Mouse (Mus musculus) CH12.LX (cell line): ENCODE data around the gene Sdhaf1. TPM values are rescaled to one million over a fixed set of nuclear protein-coding genes. Genes with fewer than 3 reads are reported as not detected.

Experiments
- DNase-seq: peaks from one replicate; pipeline ENCODE4 v3.0.0-alpha.2; 2013; ENCODE audit errors: extremely low read depth
- H3K27ac ChIP-seq: 2 replicates; pipeline ENCODE4 v1.5.1; 2012; ENCODE audit warnings: low read depth, mild to moderate bottlenecking, control low read depth, moderate library complexity; ENCODE audit not compliant: insufficient read depth
- H3K27me3 ChIP-seq: replicated peaks from 2 replicates; pipeline ENCODE3; 2012; ENCODE audit warnings: inconsistent platforms
- H3K36me3 ChIP-seq, 2 experiments: replicated peaks in 1 of 2; 2 replicates each; pipeline versions ENCODE3 to v1.6.1; 2012; ENCODE audit warnings: inconsistent platforms in 1 of 2, low read length in 1 of 2, mild to moderate bottlenecking in 1 of 2, mixed read lengths in 1 of 2, moderate library complexity in 1 of 2; ENCODE audit not compliant: control insufficient read depth in 1 of 2, insufficient read depth in 1 of 2
- H3K4me1 ChIP-seq, 2 experiments: 2 replicates each; pipeline ENCODE4 v1.6.1; 2012; ENCODE audit warnings: inconsistent platforms in 1 of 2, moderate library complexity in 1 of 2; ENCODE audit not compliant: insufficient read depth in 2 of 2, control insufficient read depth in 1 of 2
- H3K4me2 ChIP-seq: 2 replicates; pipeline ENCODE4 v1.6.1; 2012; ENCODE audit warnings: low read depth, mild to moderate bottlenecking, control low read depth; ENCODE audit not compliant: poor library complexity, insufficient read depth, severe bottlenecking
- H3K4me3 ChIP-seq, 3 experiments: fragments of 150-350 bp in 1 of 3; sonication (generic) in 1 of 3; replicated peaks in 1 of 3; 2 replicates each; pipeline versions ENCODE3 to v1.5.1; 2011 to 2012; ENCODE audit warnings: low read depth in 2 of 3, low read length in 2 of 3, mild to moderate bottlenecking in 2 of 3, moderate library complexity in 2 of 3, control low read depth in 1 of 3, improper control_type of control experiment in 1 of 3, inconsistent platforms in 1 of 3, mixed read lengths in 1 of 3; ENCODE audit not compliant: poor library complexity in 1 of 3
- H3K79me2 ChIP-seq: replicated peaks from 2 replicates; pipeline ENCODE4 v1.6.1; 2012; ENCODE audit warnings: mild to moderate bottlenecking, moderate library complexity; ENCODE audit not compliant: control insufficient read depth, poor library complexity, insufficient read depth, severe bottlenecking; ENCODE audit errors: extremely low read depth
- H3K9ac ChIP-seq: 2 replicates; pipeline ENCODE4 v1.6.1; 2012; ENCODE audit warnings: low read depth, mild to moderate bottlenecking, control low read depth, moderate library complexity; ENCODE audit not compliant: insufficient read depth
- H3K9me3 ChIP-seq: replicated peaks from 2 replicates; pipeline ENCODE3; 2012; ENCODE audit warnings: low read length, inconsistent platforms, mixed read lengths
- BHLHE40 ChIP-seq: IDR thresholded peaks from 2 replicates; pipeline ENCODE4 v1.6.1; 2011; ENCODE audit warnings: mild to moderate bottlenecking, low read depth, low read length, improper control_type of control experiment
- CHD1 ChIP-seq: IDR thresholded peaks from 2 replicates; pipeline ENCODE4 v1.6.1; 2012; ENCODE audit warnings: low read depth, low read length, improper control_type of control experiment, inconsistent platforms
- CHD2 ChIP-seq: IDR thresholded peaks from 2 replicates; pipeline ENCODE4 v1.6.1; 2011; ENCODE audit warnings: low read length, improper control_type of control experiment
- GABPA ChIP-seq: IDR thresholded peaks from 2 replicates; pipeline ENCODE4 v1.6.1; 2012; ENCODE audit warnings: low read depth, low read length, improper control_type of control experiment, inconsistent platforms; ENCODE audit not compliant: insufficient replicate concordance
- KAT2A ChIP-seq: IDR thresholded peaks from 2 replicates; pipeline ENCODE4 v1.6.1; 2012; ENCODE audit warnings: low read length, improper control_type of control experiment, inconsistent platforms; ENCODE audit not compliant: insufficient replicate concordance
- MEF2A ChIP-seq: IDR thresholded peaks from 2 replicates; pipeline ENCODE4 v1.6.1; 2014; ENCODE audit warnings: low read depth, mild to moderate bottlenecking, inconsistent platforms, low read length, improper control_type of control experiment, borderline replicate concordance
- SIN3A ChIP-seq: IDR thresholded peaks from 2 replicates; pipeline ENCODE4 v1.6.1; 2012; ENCODE audit warnings: low read length, improper control_type of control experiment, inconsistent platforms
- SMC3 ChIP-seq: IDR thresholded peaks from 2 replicates; pipeline ENCODE4 v1.6.1; 2011; ENCODE audit warnings: low read depth, low read length, improper control_type of control experiment
- UBTF ChIP-seq: IDR thresholded peaks from 2 replicates; pipeline ENCODE4 v1.6.1; 2012; ENCODE audit warnings: low read depth, mild to moderate bottlenecking, inconsistent platforms, low read length, improper control_type of control experiment, moderate library complexity
- USF1 ChIP-seq: IDR thresholded peaks from 2 replicates; pipeline ENCODE4 v1.6.1; 2014; ENCODE audit warnings: low read depth, mild to moderate bottlenecking, inconsistent platforms, low read length, improper control_type of control experiment
- USF2 ChIP-seq: conservative IDR thresholded peaks from 2 replicates; pipeline ENCODE4 v1.6.1; 2011; ENCODE audit warnings: low read depth, low read length, improper control_type of control experiment
- ZNF384 ChIP-seq: IDR thresholded peaks from 2 replicates; pipeline ENCODE4 v1.6.1; 2012; ENCODE audit warnings: low read depth, low read length, improper control_type of control experiment, inconsistent platforms
- dilution Hi-C: fragments of 300-500 bp; cut with MboI; formaldehyde crosslinking; loops from 2 replicates; pipeline ENCODE4 v1.14.3; 2020; ENCODE audit warnings: low sequenced_read_pairs; ENCODE audit not compliant: extremely low pct_unique_long_range_greater_than_20kb, extremely low pct_ligation_motif_present
- in situ Hi-C: fragments of 300-500 bp; cut with MboI; formaldehyde crosslinking; loops from 3 replicates; pipeline ENCODE4 v1.14.3; 2019; ENCODE audit warnings: low sequenced_read_pairs, low pct_ligation_motif_present, low pct_unique_long_range_greater_than_20kb, mixed read lengths
- polyA plus RNA-seq: library from polyadenylated mRNA; unstranded; fragments of >175 nt; gene quantifications from 2 replicates; pipeline ENCODE4 v1.2.1, GENCODE M21; 2012; ENCODE audit warnings: low read depth; ENCODE audit not compliant: insufficient read length
- total RNA-seq, 2 experiments: library from RNA; depleted of rRNA; stranded (reverse); fragments of 300-350 nt in 1 of 2; fragments of >200 nt in 1 of 2; gene quantifications; 2 replicates each; pipeline ENCODE4 v1.2.3; 2012 to 2014

Sdhaf1 gene
- total and polyA plus RNA-seq, 3 experiments = 8.8 to 18.5 (median 12.8) TPM

DNA sequence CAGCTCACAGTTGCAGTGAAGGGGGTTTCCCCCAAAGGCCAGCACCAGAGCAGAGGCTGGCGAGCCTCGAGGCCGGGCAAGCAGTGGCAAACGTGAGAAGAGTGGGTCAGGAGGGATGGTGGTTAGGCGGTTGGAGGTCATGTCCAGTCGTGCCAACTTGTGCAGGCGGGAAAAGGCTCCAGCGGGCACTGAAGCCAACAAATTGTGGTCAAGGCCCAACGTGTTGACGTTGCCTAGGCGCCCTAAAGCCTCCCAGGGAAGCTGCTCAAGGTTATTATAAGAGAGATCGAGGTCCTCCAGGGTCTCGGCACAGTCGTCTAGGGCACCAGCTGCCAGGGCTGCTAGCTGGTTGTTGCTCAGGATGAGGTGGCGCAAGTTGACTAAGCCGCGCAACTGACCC lies 36.3 kb upstream of the Sdhaf1 start:
- no peaks in the 10 kb centered on the region for H3K36me3 ChIP-seq
- dilution Hi-C loops = no loop called here
- H3K27ac ChIP-seq = no peak overlapping the region
- H3K79me2 ChIP-seq = no peaks in the 10 kb centered on the region
- H3K27me3 ChIP-seq = peaks cover 98% of the 10 kb centered on the region
- TF ChIP-seq GABPA = no peak
- no peak for TF ChIP-seq SIN3A
- TF ChIP-seq BHLHE40 = peak; percentile 46; the same call in 1 of the 2 replicates
- no peak for TF ChIP-seq MEF2A
- no peak for TF ChIP-seq CHD2
- in situ Hi-C loops = loop anchor here (5.0 kb wide), 1 partner anchor 77 kb away; no protein-coding TSS in a partner anchor
- no peak for DNase-seq
- H3K9ac ChIP-seq = no peak overlapping the region
- no peak overlapping the region for H3K4me3 ChIP-seq
- H3K9me3 ChIP-seq = peaks cover 10% of the 10 kb centered on the region
- 0 out of 2 replicates have a peak overlapping the region, but pooled peaks have one; percentile 58 for H3K4me2 ChIP-seq
- peaks cover 6 to 13% of the 10 kb centered on the region in 2 experiments for H3K4me1 ChIP-seq

DNA sequence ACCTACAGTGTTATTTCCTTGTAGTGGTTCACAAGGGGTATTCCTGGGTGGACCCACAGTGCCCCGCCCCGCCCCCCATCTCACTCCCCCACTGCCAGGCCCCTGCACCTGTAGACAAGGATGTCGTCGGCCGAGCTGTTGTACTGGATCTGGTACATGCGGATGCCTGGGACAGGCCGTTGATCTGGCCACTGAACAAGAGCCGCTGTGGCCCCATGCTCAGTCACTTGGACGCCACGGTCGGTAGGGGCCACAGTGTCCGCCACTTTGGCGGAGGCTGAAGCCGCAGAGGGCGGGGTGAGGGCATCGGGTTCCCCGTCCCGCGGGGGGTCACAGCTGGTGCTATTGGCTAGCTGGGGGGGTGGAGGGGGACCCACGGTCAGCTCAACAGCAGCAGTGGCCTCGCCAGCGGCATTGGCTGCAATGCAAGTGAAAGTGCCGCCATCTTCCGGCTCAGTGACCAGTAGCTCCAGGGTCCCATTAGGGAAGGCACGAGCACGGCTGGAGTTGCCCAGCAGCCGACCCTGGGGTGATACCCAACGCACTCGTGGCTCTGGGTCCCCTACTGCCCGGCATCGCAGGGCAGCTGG lies 35.7 kb upstream of the Sdhaf1 start:
- H3K27me3 ChIP-seq = peaks cover 98% of the 10 kb centered on the region
- dilution Hi-C loops = no loop called here
- TF ChIP-seq CHD1 (no peak), BHLHE40 (no peak), KAT2A (no peak), SMC3 (no peak), UBTF (no peak), CHD2 (no peak), ZNF384 (no peak), USF2 (no peak), USF1 (no peak), MEF2A (no peak)
- TF ChIP-seq, all 38 proteins: peak for 0
- Histone ChIP-seq H3K4me2 (peak overlapping the region; percentile 58; the same call in 1 of the 2 replicates), H3K79me2 (no peaks in the 10 kb centered on the region), H3K4me3 (peak overlapping the region in 1 of 3 experiments; percentile 14), H3K9me3 (peaks cover 6% of the 10 kb centered on the region), H3K9ac (no peak overlapping the region), H3K27ac (no peak overlapping the region), H3K4me1 (peaks cover 9 to 13% of the 10 kb centered on the region in 2 experiments), H3K36me3 (no peaks in the 10 kb centered on the region)
- DNase-seq = no peak
- in situ Hi-C loops = no loop called here
